Mouse (Mus musculus): Measurements from ENCODE around the gene Olfr90. TPM values are rescaled to one million over a fixed set of nuclear protein-coding genes. Genes with fewer than 3 reads are reported as not detected.

Gene Olfr90
- polyA plus RNA-seq, 1 experiment from 2014 or later, result not detected

DNA sequence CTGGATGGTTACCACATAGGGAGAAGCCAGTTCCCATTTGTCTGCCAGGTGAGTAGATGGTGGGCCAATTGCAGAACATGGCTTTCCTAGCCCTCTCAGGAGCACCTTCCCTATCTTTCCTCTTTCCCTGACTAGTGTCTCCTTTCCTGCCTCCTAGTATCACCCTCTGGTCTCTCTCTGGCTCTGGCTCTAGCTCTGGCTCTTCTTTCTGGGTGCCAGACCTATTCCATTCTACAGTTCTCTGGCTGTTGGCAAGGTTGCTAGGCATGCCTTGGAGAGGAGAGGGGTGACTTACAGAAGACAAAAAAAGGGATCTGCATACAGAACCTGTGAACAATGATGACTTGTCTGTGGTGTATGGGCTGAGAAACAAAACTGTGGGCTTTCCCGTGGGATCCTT lies 20.4 kb downstream of the Olfr90 start:
- H3K36me3 ChIP-seq (ENCODE audit: control insufficient read depth, insufficient read depth, low read length), result peaks cover 8% of the 10 kb centered on the region
- TF ChIP-seq EP300 (optimal IDR thresholded peaks at IDR 0.05) (no peak), CTCF (IDR thresholded peaks at IDR 0.05; ENCODE audit: low read depth) (no peak)

DNA sequence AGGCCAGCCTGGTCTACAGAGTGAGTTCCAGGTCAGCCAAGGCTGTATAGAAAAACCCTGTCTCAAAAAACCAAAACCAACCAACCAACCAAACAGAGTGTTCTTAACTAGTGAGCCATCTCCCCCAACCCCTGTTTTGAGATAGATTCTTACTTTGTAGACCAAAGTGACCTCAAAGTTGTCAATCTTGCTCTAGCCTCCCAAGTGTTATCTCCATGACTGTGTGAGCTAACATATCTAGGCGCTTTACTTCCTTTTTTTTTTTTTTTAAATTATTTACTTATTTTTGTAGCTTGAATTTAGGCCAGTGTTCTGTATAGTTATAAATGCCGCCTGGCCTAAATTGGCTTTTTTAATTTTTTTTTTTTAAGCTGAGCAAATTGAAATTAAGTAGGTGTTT lies 22.3 kb downstream of the Olfr90 start:
- TF ChIP-seq CTCF (IDR thresholded peaks at IDR 0.05; ENCODE audit: low read depth) (no peak), EP300 (optimal IDR thresholded peaks at IDR 0.05) (no peak)
- Histone ChIP-seq H3K27me3 (ENCODE audit: control insufficient read depth, insufficient read depth, low read length) (no peaks in the 10 kb centered on the region), H3K27ac (replicated peaks) (no peak overlapping the region), H3K36me3 (ENCODE audit: control insufficient read depth, insufficient read depth, low read length) (peaks cover 3% of the 10 kb centered on the region), H3K4me2 (replicated peaks; ENCODE audit: low read depth) (no peak overlapping the region), H3K4me1 (replicated peaks; ENCODE audit: control insufficient read depth, insufficient read depth) (no peaks in the 10 kb centered on the region), H3K9ac (ENCODE audit: low read length) (no peak overlapping the region), H3K4me3 (ENCODE audit: low read depth, low read length) (no peak overlapping the region), H3K9me3 (ENCODE audit: control insufficient read depth, low read length) (no peaks in the 10 kb centered on the region)
- no peak for ATAC-seq (ENCODE audit: low FRiP score, low TSS enrichment)
- 94% methylated on average over 2 of the region's 2 CpGs for WGBS
- DNase-seq (ENCODE audit: low spot score), result no peak

More for the DNA sequence above, 20.4 kb downstream of the Olfr90 start:
- DNase-seq (ENCODE audit: low spot score) (no peak), ATAC-seq (ENCODE audit: low FRiP score, low TSS enrichment) (no peak)
- H3K9me3 ChIP-seq (ENCODE audit: control insufficient read depth, low read length), result no peaks in the 10 kb centered on the region
- no peak overlapping the region for H3K4me3 ChIP-seq (ENCODE audit: low read depth, low read length)
- no peaks in the 10 kb centered on the region for H3K4me1 ChIP-seq (replicated peaks; ENCODE audit: control insufficient read depth, insufficient read depth)
- WGBS, result 83% methylated on average over 1 of the region's 1 CpGs
- H3K27me3 ChIP-seq (ENCODE audit: control insufficient read depth, insufficient read depth, low read length), result no peaks in the 10 kb centered on the region
- H3K4me2 ChIP-seq (replicated peaks; ENCODE audit: low read depth), result no peak overlapping the region
- H3K9ac ChIP-seq (ENCODE audit: low read length), result no peak overlapping the region
- H3K27ac ChIP-seq (replicated peaks), result no peak overlapping the region

GRCm38 (mm10) chr17:37063686-37064495 lies 24.4 kb downstream of the Olfr90 start:
- Histone ChIP-seq H3K27ac (replicated peaks) (no peak overlapping the region), H3K4me3 (ENCODE audit: low read depth, low read length) (no peak overlapping the region), H3K27me3 (ENCODE audit: control insufficient read depth, insufficient read depth, low read length) (no peaks in the 10 kb centered on the region), H3K9me3 (ENCODE audit: control insufficient read depth, low read length) (no peaks in the 10 kb centered on the region), H3K4me2 (replicated peaks; ENCODE audit: low read depth) (no peak overlapping the region), H3K4me1 (replicated peaks; ENCODE audit: control insufficient read depth, insufficient read depth) (no peaks in the 10 kb centered on the region), H3K9ac (ENCODE audit: low read length) (no peak overlapping the region), H3K36me3 (ENCODE audit: control insufficient read depth, insufficient read depth, low read length) (peaks cover 4% of the 10 kb centered on the region)
- no peak for TF ChIP-seq EP300 (optimal IDR thresholded peaks at IDR 0.05)
- TF ChIP-seq CTCF (IDR thresholded peaks at IDR 0.05; ENCODE audit: low read depth), result no peak
- ATAC-seq (ENCODE audit: low FRiP score, low TSS enrichment) (no peak), DNase-seq (ENCODE audit: low spot score) (no peak)
- 78% methylated on average over 11 of the region's 11 CpGs for WGBS

GRCm38 (mm10) chr17:37063063-37063462 lies 25.2 kb downstream of the Olfr90 start:
- peaks cover 4% of the 10 kb centered on the region for H3K36me3 ChIP-seq (ENCODE audit: control insufficient read depth, insufficient read depth, low read length)
- WGBS, result 69% methylated on average over 10 of the region's 10 CpGs
- no peak for TF ChIP-seq CTCF (IDR thresholded peaks at IDR 0.05; ENCODE audit: low read depth)
- no peak for TF ChIP-seq EP300 (optimal IDR thresholded peaks at IDR 0.05)

GRCm38 (mm10) chr17:37062101-37062641 lies 26.1 kb downstream of the Olfr90 start:
- ATAC-seq (ENCODE audit: low FRiP score, low TSS enrichment) (no peak), DNase-seq (ENCODE audit: low spot score) (no peak)
- Histone ChIP-seq H3K27me3 (ENCODE audit: control insufficient read depth, insufficient read depth, low read length) (no peaks in the 10 kb centered on the region), H3K9me3 (ENCODE audit: control insufficient read depth, low read length) (no peaks in the 10 kb centered on the region), H3K4me2 (replicated peaks; ENCODE audit: low read depth) (no peak overlapping the region), H3K4me1 (replicated peaks; ENCODE audit: control insufficient read depth, insufficient read depth) (no peaks in the 10 kb centered on the region), H3K27ac (replicated peaks) (no peak overlapping the region), H3K36me3 (ENCODE audit: control insufficient read depth, insufficient read depth, low read length) (peaks cover 4% of the 10 kb centered on the region), H3K9ac (ENCODE audit: low read length) (no peak overlapping the region), H3K4me3 (ENCODE audit: low read depth, low read length) (no peak overlapping the region)
- TF ChIP-seq EP300 (optimal IDR thresholded peaks at IDR 0.05), result no peak
- no peak for TF ChIP-seq CTCF (IDR thresholded peaks at IDR 0.05; ENCODE audit: low read depth)
- 53% methylated on average over 10 of the region's 10 CpGs for WGBS

More at GRCm38 (mm10) chr17:37063063-37063462, 25.2 kb downstream of the Olfr90 start:
- H3K27ac ChIP-seq (replicated peaks), result no peak overlapping the region
- DNase-seq (ENCODE audit: low spot score), result no peak
- H3K9ac ChIP-seq (ENCODE audit: low read length), result no peak overlapping the region
- H3K9me3 ChIP-seq (ENCODE audit: control insufficient read depth, low read length), result no peaks in the 10 kb centered on the region
- no peaks in the 10 kb centered on the region for H3K27me3 ChIP-seq (ENCODE audit: control insufficient read depth, insufficient read depth, low read length)
- no peaks in the 10 kb centered on the region for H3K4me1 ChIP-seq (replicated peaks; ENCODE audit: control insufficient read depth, insufficient read depth)
- no peak for ATAC-seq (ENCODE audit: low FRiP score, low TSS enrichment)
- no peak overlapping the region for H3K4me2 ChIP-seq (replicated peaks; ENCODE audit: low read depth)
- H3K4me3 ChIP-seq (ENCODE audit: low read depth, low read length), result no peak overlapping the region

DNA sequence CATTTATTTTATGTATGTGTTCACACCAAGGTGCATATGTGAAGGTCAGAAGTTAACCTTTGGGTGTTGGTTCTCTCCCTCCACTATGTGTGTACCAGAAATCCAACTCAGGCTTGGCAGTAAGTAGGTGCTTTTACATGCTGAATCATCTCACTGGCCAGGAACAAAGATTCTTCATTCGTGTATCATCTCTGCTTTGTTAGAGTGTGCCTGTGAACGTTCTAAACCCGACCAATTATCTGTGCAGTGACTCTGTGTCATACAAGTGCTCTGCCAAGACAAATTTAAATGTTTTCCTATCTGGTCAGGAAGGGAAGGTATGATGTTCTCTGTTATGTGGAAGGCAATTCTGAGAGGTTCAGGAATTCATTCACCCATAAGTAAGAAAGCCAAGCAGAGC lies 26.9 kb downstream of the Olfr90 start:
- peaks cover 9% of the 10 kb centered on the region for H3K36me3 ChIP-seq (ENCODE audit: control insufficient read depth, insufficient read depth, low read length)
- 76% methylated on average over 3 of the region's 3 CpGs for WGBS

More for the DNA sequence above, 26.9 kb downstream of the Olfr90 start:
- no peak for TF ChIP-seq CTCF (IDR thresholded peaks at IDR 0.05; ENCODE audit: low read depth)
- no peak for TF ChIP-seq EP300 (optimal IDR thresholded peaks at IDR 0.05)
- H3K4me3 ChIP-seq (ENCODE audit: low read depth, low read length), result no peak overlapping the region
- no peaks in the 10 kb centered on the region for H3K9me3 ChIP-seq (ENCODE audit: control insufficient read depth, low read length)
- H3K4me2 ChIP-seq (replicated peaks; ENCODE audit: low read depth), result no peak overlapping the region
- no peak overlapping the region for H3K9ac ChIP-seq (ENCODE audit: low read length)
- no peak overlapping the region for H3K27ac ChIP-seq (replicated peaks)
- ATAC-seq (ENCODE audit: low FRiP score, low TSS enrichment) (no peak), DNase-seq (ENCODE audit: low spot score) (no peak)
- no peaks in the 10 kb centered on the region for H3K4me1 ChIP-seq (replicated peaks; ENCODE audit: control insufficient read depth, insufficient read depth)
- H3K27me3 ChIP-seq (ENCODE audit: control insufficient read depth, insufficient read depth, low read length), result no peaks in the 10 kb centered on the region

All from stomach, postnatal 0 days (tissue).